Mouse (Mus musculus) heart, postnatal 0 days (tissue): ENCODE data around the gene E2f4.

Experiments used
- CTCF ChIP-seq: IDR thresholded peaks from 2 replicates; pipeline ENCODE4 v1.5.1; 2016; ENCODE audit warnings: antibody characterized with exemption, control low read depth, low read depth
- EP300 ChIP-seq: IDR thresholded peaks from 2 replicates; pipeline ENCODE4 v1.6.1; 2016; ENCODE audit warnings: antibody characterized with exemption, low read depth

GRCm38 (mm10) chr8:105338992-105339391 is 41.5 kb downstream of the E2f4 start:
- TF ChIP-seq CTCF: no peak
- no peak for TF ChIP-seq EP300
